Mouse (Mus musculus): ENCODE measurements around the gene Gm19402. TPM values are rescaled to one million over a fixed set of nuclear protein-coding genes. Genes with fewer than 3 reads are reported as not detected.

The Gm19402 gene
- total RNA-seq, 2 experiments from 2014 or later = not detected

DNA sequence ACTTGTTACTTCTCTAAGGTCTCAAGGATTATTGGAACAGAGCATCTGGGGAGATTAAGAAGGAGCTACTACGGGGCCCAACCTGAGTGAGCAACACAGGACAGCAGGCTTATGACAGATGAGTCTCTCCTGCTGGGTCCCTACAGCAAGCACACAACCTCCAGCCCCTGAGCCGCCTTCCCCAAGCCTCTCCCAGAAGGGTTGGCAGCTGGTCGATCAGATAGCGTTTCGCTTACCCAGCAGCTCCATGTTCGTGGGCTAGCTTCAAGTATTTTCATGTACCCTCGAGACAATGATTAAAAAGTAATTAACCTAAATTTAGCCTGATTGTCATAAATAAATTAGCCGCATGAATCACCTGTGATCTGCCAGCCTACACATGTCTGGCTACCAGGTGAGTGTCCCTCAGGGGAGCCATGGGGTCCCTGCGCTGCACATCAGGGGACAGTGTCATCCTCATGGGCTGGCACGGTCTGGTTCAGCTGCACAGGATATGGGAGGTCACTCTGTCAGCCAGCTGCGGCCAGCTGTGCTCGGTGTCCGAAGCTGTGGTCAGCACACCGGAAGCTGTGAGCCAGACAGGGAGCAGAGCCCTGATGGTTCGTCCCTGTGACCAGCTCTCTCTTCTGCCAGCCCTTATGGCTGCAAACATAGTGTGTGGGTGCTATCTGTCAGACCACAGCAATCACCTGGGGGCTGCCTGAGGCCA lies 32.1 kb downstream of the Gm19402 start:
- intact Hi-C loops (cut with DNase I) = no loop called here
- TF ChIP-seq CTCF (IDR thresholded peaks at IDR 0.05) = no peak
- Histone ChIP-seq H3K27ac (no peak overlapping the region), H3K4me3 (no peak overlapping the region)
- DNase-seq (ENCODE audit: extremely low spot score in 1 of 2, low spot score in 2 of 2) = no peak

DNA sequence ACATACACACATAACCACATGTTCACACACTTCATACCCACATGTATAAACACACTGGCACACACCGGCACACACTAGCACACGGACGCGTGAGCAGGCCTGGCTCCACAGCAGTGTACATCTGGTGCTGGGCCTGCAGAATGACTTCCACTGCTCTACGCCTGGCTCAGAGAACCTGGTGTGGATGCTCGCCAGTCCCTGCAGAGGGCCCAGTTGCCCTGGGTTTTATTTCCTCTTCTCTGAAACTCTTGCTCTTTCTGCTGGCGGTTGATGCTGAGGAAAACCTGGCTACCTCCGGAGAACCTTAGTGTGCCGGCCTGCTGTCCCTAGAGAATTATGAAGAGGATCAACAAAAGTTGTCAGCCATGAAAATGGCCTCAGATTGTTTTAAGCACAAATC lies 38.5 kb downstream of the Gm19402 start:
- no peak for DNase-seq (ENCODE audit: extremely low spot score in 1 of 2, low spot score in 2 of 2)

DNA sequence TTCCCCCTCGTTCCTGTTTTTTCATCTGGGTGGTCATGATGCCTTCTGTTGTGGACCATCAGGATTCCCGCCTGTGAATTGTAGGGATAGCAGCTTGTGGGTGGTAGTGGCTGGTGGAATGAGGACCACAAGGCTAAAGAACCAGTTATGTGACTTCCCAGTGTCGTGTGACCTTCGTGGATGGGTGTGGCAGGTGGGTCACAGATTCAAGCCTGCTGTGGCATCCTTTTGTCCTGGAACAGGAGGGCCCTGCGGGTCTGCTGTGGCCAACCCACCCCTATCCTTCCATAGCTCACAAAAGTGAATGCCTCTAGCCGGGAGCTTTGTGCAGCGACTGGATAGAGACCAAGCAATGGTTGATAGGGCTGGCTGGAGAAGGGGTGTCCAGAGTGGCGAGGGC lies 42.7 kb downstream of the Gm19402 start:
- no peak for TF ChIP-seq CTCF (IDR thresholded peaks at IDR 0.05)
- intact Hi-C loops (cut with DNase I) = no loop called here
- H3K27ac ChIP-seq = no peak overlapping the region
- no peak overlapping the region for H3K4me3 ChIP-seq
- DNase-seq (ENCODE audit: extremely low spot score in 1 of 2, low spot score in 2 of 2) = no peak

More for the DNA sequence above, 38.5 kb downstream of the Gm19402 start:
- peak; percentile 2; the same call in 1 of the 2 replicates for TF ChIP-seq CTCF (IDR thresholded peaks at IDR 0.05)
- Histone ChIP-seq H3K4me3 (no peak overlapping the region), H3K27ac (no peak overlapping the region)
- intact Hi-C loops (cut with DNase I) = no loop called here

DNA sequence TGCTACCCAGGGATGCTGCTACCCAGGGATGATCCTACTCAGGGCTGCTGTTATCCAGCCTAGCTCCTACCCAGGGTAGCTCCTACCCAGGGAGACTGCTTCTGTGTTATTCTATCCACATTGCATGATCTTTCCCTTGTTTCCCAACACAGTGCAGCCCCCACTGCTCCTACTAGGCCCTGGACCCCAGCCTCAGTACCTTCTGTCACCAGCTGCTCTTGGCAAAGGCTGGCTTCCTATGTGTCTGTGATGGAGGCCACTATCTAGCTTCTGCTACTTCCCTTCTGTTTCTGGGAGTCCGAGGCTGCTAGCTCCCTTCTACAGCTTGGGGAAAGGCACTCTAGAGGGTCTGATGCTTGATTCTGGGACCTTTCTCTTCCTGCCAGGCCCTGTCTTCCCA lies 43.1 kb downstream of the Gm19402 start:
- no peak for DNase-seq (ENCODE audit: extremely low spot score in 1 of 2, low spot score in 2 of 2)
- intact Hi-C loops (cut with DNase I) = no loop called here
- TF ChIP-seq CTCF (IDR thresholded peaks at IDR 0.05) = no peak
- H3K27ac ChIP-seq = no peak overlapping the region
- H3K4me3 ChIP-seq = no peak overlapping the region

DNA sequence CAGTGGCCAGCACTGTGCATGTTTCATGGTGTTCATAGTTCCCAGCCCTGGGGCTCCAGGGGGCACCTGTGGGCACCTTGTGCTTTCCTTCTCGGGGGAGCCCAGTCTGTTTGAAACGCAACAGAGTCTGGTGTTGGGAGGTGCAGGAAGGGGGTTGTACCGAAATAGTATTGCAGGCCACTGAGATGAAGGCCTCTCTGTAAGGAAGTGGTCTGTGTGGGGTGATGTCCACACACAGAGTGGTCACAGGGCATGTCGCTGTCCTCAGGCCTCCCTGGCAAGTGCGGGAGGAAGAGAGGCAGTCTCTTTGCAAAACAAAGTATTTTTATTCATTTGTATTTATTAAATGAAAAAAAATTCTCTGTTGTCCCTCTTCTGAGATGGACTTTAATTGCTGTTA lies 45.0 kb downstream of the Gm19402 start:
- TF ChIP-seq CTCF (IDR thresholded peaks at IDR 0.05) = no peak
- H3K27ac ChIP-seq = no peak overlapping the region
- intact Hi-C loops (cut with DNase I) = no loop called here
- DNase-seq (ENCODE audit: extremely low spot score in 1 of 2, low spot score in 2 of 2) = no peak
- no peak overlapping the region for H3K4me3 ChIP-seq

DNA sequence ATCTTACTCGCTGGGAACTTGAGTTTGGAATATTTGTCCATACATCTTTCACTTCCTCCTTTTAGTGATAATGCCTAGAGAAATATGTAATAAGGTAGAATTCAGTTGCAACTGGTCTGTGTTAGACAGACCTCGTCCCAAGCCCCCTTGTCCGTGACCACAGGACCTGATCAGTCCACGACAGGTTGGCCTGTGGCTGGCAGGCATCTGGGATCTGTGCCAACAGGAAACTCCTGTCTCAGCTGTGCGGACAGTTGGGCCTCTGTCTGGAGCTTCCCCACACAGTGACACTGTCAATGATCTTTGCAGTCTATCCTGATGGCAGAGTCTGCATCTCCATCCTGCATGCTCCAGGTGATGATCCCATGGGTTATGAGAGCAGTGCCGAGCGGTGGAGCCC lies 47.4 kb downstream of the Gm19402 start:
- no peak for TF ChIP-seq CTCF (IDR thresholded peaks at IDR 0.05)
- intact Hi-C loops (cut with DNase I) = no loop called here
- Histone ChIP-seq H3K4me3 (no peak overlapping the region), H3K27ac (no peak overlapping the region)
- DNase-seq (ENCODE audit: extremely low spot score in 1 of 2, low spot score in 2 of 2) = no peak

Small RNA genes within 50 kb of the gene (microRNA-seq; reads per million reads assigned to microRNA genes)
- gene Mir1930 = 12.2 to 17.3 reads per million in 2 experiments

Other genes starting within 250 kb of the Gm19402 start
- gene Fam207a, start 175.0 kb downstream of the Gm19402 start, total RNA-seq (2021) = 10 to 100 TPM; 32.6 to 35.7 TPM
- gene Itgb2, start 160.5 kb downstream of the Gm19402 start, total RNA-seq (2021) = 1 to 10 TPM; 3.0 to 3.5 TPM
- gene Pttg1ip, start 109.0 kb downstream of the Gm19402 start, total RNA-seq (2021) = 10 to 100 TPM; 71.6 to 77.6 TPM
- 100 to 1,000 TPM; 142 to 156 TPM for gene Sumo3, start 84.7 kb downstream of the Gm19402 start, total RNA-seq (2021)
- 1 to 10 TPM; 2.0 to 5.3 TPM for gene Gm49325, start 84.6 kb downstream of the Gm19402 start, total RNA-seq (2021)
- 10 to 100 TPM; 47.4 to 48.0 TPM for gene Ube2g2, start 68.5 kb downstream of the Gm19402 start, total RNA-seq (2021)
- gene Tspear, start 4.2 kb downstream of the Gm19402 start, total RNA-seq (2021) = under 1 TPM; 0.18 to 0.21 TPM
- gene Gm9508, start 6.5 kb upstream of the Gm19402 start, total RNA-seq (2021) = not detected
- gene Gm10272, start 15.9 kb upstream of the Gm19402 start, total RNA-seq (2021) = not detected
- not detected for gene Gm10024, start 20.7 kb upstream of the Gm19402 start, total RNA-seq (2021)
- not detected for gene Gm10142, start 25.1 kb upstream of the Gm19402 start, total RNA-seq (2021)
- gene Krtap12-1, start 29.8 kb upstream of the Gm19402 start, total RNA-seq (2021) = not detected
- gene Gm10100, start 35.7 kb upstream of the Gm19402 start, total RNA-seq (2021) = not detected
- not detected for gene Gm18596, start 51.9 kb upstream of the Gm19402 start, total RNA-seq (2021)
- not detected for gene Gm9736, start 60.6 kb upstream of the Gm19402 start, total RNA-seq (2021)
- gene Gm3233, start 68.9 kb upstream of the Gm19402 start, total RNA-seq (2021) = not detected
- not detected for gene Gm3238, start 80.6 kb upstream of the Gm19402 start, total RNA-seq (2021)
- gene Gm7138, start 86.2 kb upstream of the Gm19402 start, total RNA-seq (2021) = not detected
- not detected for gene Gm3250, start 91.8 kb upstream of the Gm19402 start, total RNA-seq (2021)
- gene Gm7137, start 97.4 kb upstream of the Gm19402 start, total RNA-seq (2021) = not detected
- gene Gm9639, start 104.3 kb upstream of the Gm19402 start, total RNA-seq (2021) = not detected
- gene Gm19668, start 108.4 kb upstream of the Gm19402 start, total RNA-seq (2021) = not detected
- not detected for gene Gm9507, start 121.1 kb upstream of the Gm19402 start, total RNA-seq (2021)
- gene Gm2696, start 123.9 kb upstream of the Gm19402 start, total RNA-seq (2021) = not detected
- not detected for gene Krtap10-4, start 136.3 kb upstream of the Gm19402 start, total RNA-seq (2021)
- gene Krtap10-10, start 145.2 kb upstream of the Gm19402 start, total RNA-seq (2021) = not detected
- gene Gm36176, start 156.0 kb upstream of the Gm19402 start, total RNA-seq (2021) = not detected
- gene Gm10318, start 162.1 kb upstream of the Gm19402 start, total RNA-seq (2021) = not detected
- not detected for gene Gm3285, start 171.2 kb upstream of the Gm19402 start, total RNA-seq (2021)
- 1 to 10 TPM; 9.5 to 9.8 TPM for gene Lrrc3, start 211.8 kb upstream of the Gm19402 start, total RNA-seq (2021)